Comparison of ENCODE assay signal across 8 mouse cellular contexts in genomic region chr11:11966220-11966619, GRCm38 (mm10).
DNase-seq lines count a peak whose midpoint lies in the region; ATAC-seq lines count a peak whose summit lies in the region.
"Had no signal": no experiment of that assay in that cellular context is flagged by ENCODE, and none has a peak within 500 bp of the region (broad histone marks: within the 10 kb centered on the region; RNA-seq: fewer than 3 reads in every experiment).

No protein-coding gene starts in this region.

- no peaks in the 10 kb centered on the region for H3K9me3 ChIP-seq in heart, embryonic 15.5 days (replicated peaks)
- no peaks in the 10 kb centered on the region for H3K9me3 ChIP-seq in embryonic facial prominence, embryonic 12.5 days
- H3K9me3 ChIP-seq in liver, embryonic 12.5 days (replicated peaks): no peaks in the 10 kb centered on the region

- no peaks in the 10 kb centered on the region for H3K27me3 ChIP-seq in heart, embryonic 15.5 days
- no peaks in the 10 kb centered on the region for H3K27me3 ChIP-seq in embryonic facial prominence, embryonic 12.5 days
- H3K27me3 ChIP-seq in liver, embryonic 12.5 days (replicated peaks): no peaks in the 10 kb centered on the region

- intact Hi-C loops in heart, postnatal 10 days (cut with DNase I): no loop called here

- 46% methylated on average over 3 of the region's 3 CpGs for WGBS in heart, embryonic 15.5 days
- 87% methylated on average over 3 of the region's 3 CpGs for WGBS in embryonic facial prominence, embryonic 12.5 days
- WGBS in liver, embryonic 12.5 days (ENCODE audit: insufficient replicate concordance): 63% methylated on average over 3 of the region's 3 CpGs

- no peak for ATAC-seq in heart, embryonic 15.5 days (replicated peaks; ENCODE audit: insufficient number of reproducible peaks, insufficient read depth, low FRiP score, low read depth)
- no peak for ATAC-seq in embryonic facial prominence, embryonic 12.5 days (ENCODE audit: insufficient number of reproducible peaks, insufficient read depth, low FRiP score, low TSS enrichment)
- ATAC-seq in liver, embryonic 12.5 days: peak; percentile 69

- DNase-seq in heart, postnatal 10 days: no peak
- peak; percentile 30 for DNase-seq in ES-CJ7 (ENCODE audit: low read depth, low spot score)
- no peak for DNase-seq in kidney, postnatal 36 days
- DNase-seq in layer of hippocampus, adult 18-20 months (ENCODE audit: low spot score in 2 of 2): no peak
- DNase-seq: right cerebral cortex, adult 18-20 months had no signal

- peaks cover 74% of the 10 kb centered on the region for H3K4me1 ChIP-seq in heart, embryonic 15.5 days (replicated peaks)
- H3K4me1 ChIP-seq in embryonic facial prominence, embryonic 12.5 days: peaks cover 27% of the 10 kb centered on the region
- H3K4me1 ChIP-seq in liver, embryonic 12.5 days: peaks cover 64% of the 10 kb centered on the region

- no peak overlapping the region for H3K4me2 ChIP-seq in heart, embryonic 15.5 days
- H3K4me2 ChIP-seq in embryonic facial prominence, embryonic 12.5 days (replicated peaks): no peak overlapping the region
- H3K4me2 ChIP-seq in liver, embryonic 12.5 days: no peak overlapping the region

- no peak overlapping the region for H3K4me3 ChIP-seq in heart, embryonic 15.5 days
- no peak overlapping the region for H3K4me3 ChIP-seq in embryonic facial prominence, embryonic 12.5 days
- no peak overlapping the region for H3K4me3 ChIP-seq in liver, embryonic 12.5 days

- H3K27ac ChIP-seq in heart, embryonic 15.5 days: peak overlapping the region; percentile 97
- 0 out of 2 replicates have a peak overlapping the region, but pooled peaks have one; percentile 31 for H3K27ac ChIP-seq in embryonic facial prominence, embryonic 12.5 days
- H3K27ac ChIP-seq in liver, embryonic 12.5 days: peak overlapping the region; percentile 54

- peaks cover 5% of the 10 kb centered on the region for H3K36me3 ChIP-seq in heart, embryonic 15.5 days
- H3K36me3 ChIP-seq in embryonic facial prominence, embryonic 12.5 days: peaks cover 34% of the 10 kb centered on the region
- peaks cover 51% of the 10 kb centered on the region for H3K36me3 ChIP-seq in liver, embryonic 12.5 days

- H3K9ac ChIP-seq in heart, embryonic 15.5 days: peak overlapping the region; percentile 47
- H3K9ac ChIP-seq in embryonic facial prominence, embryonic 12.5 days: no peak overlapping the region
- H3K9ac ChIP-seq in liver, embryonic 12.5 days: no peak overlapping the region

Comparison
In these comparisons a context has a peak if more than half of its experiments do, and no peak if none do; other contexts are left out.
1. H3K27ac ChIP-seq: peak in every context shown above with its lines; median percentile 97 in heart, embryonic 15.5 days; 54 in liver, embryonic 12.5 days; 31 in embryonic facial prominence, embryonic 12.5 days.